Mouse (Mus musculus): ENCODE measurements around the gene Inpp5b.

Gene Inpp5b

DNA sequence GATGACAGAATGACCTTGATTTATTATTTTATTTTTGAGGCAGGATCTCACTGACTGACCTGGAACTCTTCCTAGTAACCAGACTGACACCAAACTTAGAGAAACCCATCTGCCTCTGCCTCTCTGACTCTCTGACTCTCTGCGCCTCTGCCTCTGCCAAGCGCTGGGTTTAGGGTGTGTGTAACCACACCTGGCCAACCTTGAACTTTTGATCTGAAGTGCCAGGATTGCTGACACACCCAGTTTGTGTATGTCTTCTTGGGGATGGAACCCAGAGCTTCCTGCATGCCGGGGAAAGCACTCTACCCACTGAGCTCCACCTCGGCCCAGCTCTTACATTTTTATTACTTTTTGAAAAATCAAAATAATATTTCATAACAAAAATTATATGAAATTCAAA lies 77.2 kb downstream of the Inpp5b start:
- DNase-seq: no peak

DNA sequence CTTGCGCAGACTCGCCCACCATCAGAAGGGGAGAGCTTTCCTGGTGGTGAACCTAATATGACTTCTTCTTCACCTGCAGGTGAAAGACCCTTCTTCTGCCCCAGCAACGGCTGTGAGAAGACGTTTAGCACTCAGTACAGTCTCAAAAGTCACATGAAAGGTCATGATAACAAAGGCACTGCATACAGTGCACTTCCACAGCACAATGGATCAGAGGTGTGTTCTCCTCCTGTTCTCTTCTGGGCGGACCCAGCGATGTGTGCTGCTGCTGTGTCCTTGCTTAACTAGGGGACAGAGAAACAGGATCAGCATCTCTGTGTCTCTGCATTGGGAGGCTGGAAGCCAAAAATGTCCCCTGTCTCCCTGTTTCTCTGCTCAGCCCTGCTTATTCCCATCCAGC lies 83.3 kb downstream of the Inpp5b start:
- DNase-seq: no peak

DNA sequence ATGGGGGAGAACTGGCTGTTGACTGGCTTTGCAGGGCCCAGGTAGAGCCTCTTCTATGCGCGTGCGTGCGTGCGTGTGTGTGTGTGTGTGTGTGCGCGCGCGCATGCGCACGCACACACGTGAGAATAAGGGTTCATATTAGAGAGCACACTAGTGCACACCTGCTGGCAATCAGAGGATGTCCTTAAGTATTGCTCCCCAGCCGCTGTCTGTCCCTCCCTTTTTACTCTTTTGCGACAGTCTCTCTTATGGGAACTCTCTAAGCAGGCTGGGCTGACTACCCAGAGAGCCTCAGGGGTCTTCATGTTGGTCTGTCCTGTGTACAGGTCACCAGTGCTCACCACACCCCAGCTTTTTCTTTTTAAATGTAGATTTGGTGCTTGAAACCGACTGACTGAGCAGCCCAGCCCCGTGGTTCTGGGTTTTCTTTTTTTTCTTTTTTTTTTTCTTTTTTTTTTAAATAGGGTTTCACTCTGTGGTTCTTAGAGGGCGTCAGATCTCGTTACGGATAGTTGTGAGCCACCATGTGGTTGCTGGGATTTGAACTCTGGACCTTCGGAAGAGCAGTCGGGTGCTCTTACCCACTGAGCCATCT lies 83.8 kb downstream of the Inpp5b start:
- DNase-seq: no peak

DNA sequence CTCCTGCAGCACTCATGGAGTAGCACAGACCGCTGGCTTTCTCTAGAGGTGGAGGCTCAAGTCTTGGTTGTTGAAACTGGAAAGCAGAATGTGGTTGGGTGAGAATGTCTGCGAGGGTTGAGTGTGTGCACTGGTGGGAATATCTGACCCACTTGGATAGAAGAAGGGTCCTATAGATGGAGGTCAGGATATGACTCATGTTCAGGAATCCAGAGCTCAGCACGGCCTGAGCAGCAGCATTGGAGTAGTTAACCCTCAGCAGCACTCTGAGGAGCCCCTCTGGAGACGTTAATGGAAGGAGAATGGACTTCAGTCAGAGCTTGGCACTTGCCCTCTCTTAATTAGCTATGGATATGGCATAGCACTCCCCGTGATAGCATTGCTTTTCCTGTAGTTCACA lies 88.0 kb downstream of the Inpp5b start:
- DNase-seq: no peak

DNA sequence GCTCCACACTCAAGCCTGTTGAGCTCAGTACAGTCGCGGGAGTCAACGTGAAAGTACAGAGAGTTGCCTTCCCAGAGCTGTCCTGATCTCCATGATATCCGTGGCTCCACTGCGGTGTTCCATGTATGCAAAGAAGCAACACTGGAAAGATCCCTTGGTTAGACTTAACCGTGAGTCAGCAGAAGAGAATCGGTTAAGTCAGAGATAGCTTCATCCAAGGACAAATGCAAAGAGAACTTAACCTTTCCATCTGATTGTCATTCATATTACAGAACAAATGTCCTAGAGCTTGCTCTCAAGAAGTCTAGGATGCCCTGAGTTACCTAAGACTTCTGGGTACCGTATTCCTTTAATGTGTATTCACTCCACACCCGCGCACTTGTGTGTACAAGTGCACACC lies 91.1 kb downstream of the Inpp5b start:
- DNase-seq: no peak

DNA sequence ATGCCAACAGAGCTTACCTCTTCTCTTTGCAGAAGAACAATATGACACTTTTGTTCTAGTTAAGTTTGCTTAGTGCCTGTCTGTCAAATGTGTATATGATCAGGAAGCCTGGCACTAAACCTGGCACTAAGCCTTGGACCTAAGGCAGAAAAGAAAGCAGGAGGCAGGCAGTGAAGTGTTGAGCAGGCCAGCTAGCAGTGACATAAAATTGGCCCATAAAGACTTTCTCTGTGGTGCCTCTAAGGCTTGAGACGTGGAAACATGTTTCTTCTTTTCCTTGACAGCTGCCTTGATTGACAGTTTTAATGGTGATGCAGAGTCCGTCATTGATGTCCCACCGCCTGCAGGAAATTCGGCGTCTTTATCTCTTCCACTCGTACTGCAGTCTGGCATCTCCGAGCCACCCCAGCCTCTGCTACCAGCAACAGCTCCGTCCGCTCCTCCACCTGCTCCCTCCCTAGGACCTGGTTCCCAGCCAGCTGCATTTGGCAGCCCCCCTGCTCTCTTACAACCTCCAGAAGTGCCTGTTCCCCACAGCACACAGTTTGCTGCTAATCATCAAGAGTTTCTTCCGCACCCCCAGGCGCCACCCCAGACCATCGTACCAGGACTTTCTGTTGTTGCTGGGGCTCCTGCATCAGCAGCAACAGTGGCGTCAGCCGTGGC lies 96.5 kb downstream of the Inpp5b start:
- DNase-seq: no peak

DNA sequence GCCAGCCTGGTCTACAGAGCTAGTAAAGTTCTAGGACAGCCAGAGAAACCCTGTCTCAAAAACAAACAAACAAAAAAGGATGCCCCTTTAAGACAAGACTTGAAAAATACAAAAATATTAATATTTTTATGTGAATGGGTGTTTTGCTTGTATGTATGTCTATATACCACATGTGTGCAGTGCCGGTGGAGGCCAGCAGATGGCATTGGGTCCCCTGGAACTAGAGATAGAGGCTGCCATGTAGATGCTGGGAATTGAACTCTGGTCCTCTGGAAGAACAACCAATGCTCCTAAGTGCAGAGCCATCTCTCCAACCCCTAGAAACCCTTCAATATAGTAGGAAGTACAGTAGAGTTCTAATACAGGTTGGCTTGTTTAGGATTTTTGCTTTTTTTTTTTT lies 99.3 kb downstream of the Inpp5b start:
- DNase-seq: no peak

DNA sequence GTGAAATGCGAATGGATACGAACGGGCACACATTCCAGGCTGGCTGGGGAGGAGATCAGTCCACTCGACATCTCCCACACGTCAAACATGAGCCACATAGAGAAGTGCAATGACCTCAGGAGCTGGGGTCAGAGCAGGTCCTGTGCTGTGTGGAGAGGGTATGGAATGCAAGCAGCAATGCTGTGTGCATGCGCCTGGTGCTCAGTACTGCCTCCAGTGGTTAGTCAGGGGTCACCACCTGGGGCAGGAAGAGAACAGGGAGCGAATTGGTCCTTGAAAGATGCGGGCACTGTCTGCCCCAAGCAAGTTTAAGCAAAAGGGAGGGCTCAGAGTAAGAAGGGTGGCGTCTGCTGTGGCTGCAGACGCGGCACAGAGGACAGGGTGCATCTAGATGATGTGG lies 101.8 kb downstream of the Inpp5b start:
- peak; percentile 51 for DNase-seq

DNA sequence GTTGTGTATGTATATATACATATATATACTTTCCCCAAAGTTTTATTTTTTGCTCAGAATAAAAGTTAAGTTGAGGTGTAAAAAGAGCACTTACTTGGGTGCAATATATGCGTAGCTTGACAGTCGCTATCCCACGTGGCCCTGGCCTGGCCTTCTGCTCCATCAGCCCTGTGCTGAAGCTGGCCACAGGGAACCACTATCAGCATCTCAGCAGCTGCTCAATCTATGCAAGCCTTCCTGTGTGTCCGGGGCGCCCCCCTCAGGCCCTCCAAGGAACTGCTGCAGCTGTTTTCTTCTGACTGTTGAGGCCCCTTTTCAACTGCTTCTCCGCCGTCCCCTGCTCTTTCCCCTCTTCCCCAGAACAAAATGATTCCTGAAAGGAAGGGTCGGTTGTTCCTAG lies 105.9 kb downstream of the Inpp5b start:
- peak; percentile 90 for DNase-seq

DNA sequence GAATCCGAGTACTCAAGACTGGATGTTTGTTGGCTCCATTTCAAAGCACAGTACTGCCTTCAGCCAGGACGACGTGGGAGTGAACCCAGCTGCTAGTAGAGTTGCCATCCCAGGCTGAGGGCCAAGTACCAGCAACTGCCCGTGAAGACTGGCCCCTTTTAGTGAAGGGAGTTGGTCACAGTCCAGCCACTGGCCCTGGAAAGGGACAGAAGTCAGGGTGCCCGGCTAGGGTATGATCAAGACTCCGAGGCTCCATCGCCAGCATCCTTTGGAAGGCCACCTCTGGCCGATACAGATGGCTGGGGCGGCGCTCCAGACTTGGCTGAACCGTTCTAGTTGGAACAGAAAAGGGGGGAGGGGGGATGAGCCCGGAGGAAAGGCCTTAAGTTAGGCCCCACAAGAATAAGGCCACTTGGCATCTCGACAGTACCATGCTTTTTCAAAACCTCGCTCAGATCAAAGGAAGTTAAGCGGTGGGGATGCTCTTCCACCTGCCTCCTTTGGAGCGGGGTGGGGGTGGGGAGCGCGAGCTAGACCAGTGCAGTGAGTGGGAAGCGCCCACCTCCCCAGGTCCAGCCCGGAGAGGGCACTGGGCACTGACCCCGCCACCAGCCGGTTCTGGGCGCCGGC lies 108.1 kb downstream of the Inpp5b start:
- peak; percentile 76 for DNase-seq

DNA sequence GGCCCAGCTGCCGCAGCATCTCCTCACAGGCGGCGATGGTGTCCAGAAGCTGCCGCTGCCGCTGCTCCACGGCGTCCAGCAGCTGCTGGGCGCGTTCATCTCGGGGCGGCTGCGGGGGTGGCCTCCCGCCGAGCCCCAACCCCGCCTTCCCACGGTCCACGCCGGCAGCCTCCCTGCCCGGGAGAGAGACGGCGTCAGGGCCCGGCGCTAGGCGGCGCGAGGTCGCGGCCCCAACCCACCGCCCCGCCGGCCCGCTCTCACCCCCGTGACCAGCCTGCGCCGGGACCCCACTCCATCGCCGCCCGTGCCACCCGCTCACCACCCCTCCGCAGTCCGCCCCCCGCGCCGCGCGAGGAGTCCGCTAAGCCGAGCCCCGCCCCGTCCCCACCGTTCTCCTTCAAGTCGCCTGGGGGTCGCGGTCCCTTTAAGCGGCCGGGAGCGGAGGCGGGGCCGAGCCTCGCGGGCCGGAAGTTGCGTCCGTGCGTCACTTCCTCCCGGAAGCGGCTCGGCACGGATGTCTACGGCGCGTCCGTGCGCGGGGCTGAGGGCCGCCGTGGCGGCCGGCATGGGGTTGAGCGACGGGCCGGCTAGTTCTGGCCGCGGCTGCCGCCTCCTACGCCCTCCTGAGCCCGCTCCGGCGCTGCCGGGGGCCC lies 108.7 kb downstream of the Inpp5b start, which contains the start of gene Yrdc:
Yrdc (plus strand) TSS at position 419 of the 653 bp plus-strand sequence.
- DNase-seq: peak; percentile 97

Measured in lung, postnatal 10 days (tissue).